Mouse (Mus musculus) frontal cortex, postnatal 14 days (tissue): Measurements from ENCODE around the gene Clasrp.

Source experiments
- DNase-seq, 2 experiments: peaks; one replicate each; pipeline ENCODE4 v3.0.0; 2022; ENCODE audit warnings: low spot score in 2 of 2

Clasrp gene

GRCm38 (mm10) chr7:19563884-19564283 lies 40.4 kb downstream of the Clasrp start:
- DNase-seq, result no peak

DNA sequence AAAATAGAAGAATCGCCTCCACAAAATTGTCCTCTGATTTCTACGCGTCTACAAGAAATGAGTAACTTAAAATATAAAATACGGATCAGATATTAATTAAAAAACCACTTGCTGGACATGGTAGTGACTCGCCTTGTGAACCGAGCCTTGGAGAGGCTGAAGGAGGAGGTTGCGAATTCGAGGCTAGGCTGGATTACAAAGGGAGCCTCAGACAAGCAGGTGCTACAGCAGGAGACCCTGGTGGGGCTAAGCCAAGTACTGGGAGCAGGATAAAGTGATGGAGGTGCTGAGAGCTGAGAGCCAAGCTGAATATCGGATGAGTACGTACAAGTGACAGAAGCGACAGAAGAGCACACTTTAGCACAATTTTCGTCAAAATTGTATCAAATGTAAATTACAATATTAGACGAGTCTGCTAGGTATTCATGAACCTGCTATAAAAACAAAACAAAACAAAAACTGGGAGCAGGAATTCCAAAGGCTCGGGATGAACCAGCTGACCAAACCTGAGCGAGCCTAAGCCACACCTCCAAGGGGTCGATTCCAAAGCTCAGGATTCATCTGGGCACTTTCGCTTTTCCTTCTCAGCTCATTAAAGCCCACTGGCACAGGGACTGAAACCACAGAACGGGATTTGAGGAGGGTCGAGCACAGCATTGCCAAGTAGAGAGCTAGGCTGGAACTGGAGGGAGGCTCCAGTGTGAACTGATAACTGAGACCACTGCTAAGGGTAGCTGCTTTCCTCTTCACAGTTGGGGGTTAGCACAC lies 41.5 kb downstream of the Clasrp start, which contains the start of gene Ppp1r37:
Ppp1r37 (minus strand) TSS at position 434 of the 768 bp plus-strand sequence.
- no peak for DNase-seq

DNA sequence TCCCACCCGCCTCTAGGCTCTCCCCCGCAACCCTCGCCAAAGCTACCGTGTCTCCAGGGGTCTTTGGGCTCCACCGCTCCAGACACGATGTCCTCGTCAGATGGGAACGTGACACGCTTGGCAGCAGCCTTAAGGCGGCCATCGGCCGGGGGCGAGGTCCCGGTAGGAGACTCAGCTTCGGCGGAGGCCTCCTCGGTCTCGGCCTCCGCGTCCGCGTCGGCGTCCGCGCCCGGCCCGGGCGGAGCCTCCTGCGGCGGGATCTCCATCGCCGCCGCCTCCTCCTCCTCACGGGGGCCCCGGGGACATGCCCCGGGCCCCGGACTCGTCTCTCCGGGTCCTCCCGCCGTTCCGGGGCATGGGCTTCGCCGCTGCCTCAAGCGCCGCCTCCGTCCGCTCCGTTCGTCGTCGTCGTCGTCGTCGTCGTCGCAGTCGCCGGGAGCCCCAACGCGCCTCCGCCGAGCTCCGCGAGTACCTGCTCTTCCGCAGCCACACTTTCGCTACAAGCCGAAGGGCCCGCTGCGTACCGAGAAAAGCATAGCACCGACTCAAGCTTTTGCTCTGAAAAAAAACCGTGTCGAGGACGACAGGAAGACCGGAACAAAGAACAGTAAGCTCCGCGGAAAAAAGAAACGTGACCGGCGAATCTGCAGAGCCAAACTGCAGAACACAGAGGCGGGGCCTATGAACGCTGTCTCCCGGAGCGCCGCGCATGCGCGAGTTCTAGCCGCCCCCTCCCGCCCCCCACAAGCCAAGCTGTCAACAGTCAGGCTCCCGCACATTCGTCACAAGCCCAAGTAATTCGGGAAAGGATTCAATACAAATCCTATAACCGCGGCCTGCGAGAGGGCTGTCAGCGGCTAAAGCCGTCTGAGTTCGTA lies 42.3 kb downstream of the Clasrp start:
- DNase-seq, result peak; percentile 81

DNA sequence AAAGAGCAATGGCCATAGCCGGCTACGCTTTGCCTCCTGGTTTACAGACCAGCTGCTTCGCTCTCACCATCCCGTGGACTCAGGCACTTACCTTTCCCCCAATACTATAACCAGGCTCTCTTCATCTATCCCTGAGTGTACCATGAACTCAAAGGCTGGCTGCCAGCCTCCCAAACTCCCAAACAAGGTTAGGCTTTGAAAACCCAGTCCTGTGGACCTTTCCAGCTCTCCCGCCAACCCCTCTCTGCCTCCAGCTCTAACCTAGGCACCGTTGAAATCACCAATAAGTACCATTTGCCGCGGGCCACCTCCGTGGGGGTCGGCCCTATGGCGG lies 42.9 kb downstream of the Clasrp start:
- no peak for DNase-seq

GRCm38 (mm10) chr7:19560491-19561260 lies 43.6 kb downstream of the Clasrp start:
- DNase-seq, result no peak

DNA sequence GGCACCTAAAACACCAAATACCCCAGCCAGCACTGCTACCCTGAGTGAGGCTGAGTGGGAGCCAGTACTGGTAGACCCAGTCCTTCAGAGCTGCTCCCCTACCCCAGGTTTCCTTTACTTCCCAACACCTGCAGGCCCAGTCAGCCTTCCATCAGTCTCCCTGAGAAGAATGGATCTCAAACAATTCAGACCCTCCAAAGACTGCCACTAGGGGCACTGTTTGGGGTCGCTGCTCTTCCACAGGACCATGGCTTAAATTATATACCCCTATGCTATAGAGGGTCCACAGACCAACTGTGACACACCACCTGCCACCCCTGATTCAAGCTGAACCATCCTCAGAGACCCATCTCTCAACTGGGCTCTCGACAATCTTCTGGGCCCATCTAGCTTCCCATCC lies 45.3 kb downstream of the Clasrp start:
- DNase-seq, result no peak

- DNase-seq, result no peak
Observed at GRCm38 (mm10) chr7:19557982-19558900, 46.0 kb downstream of the Clasrp start.

GRCm38 (mm10) chr7:19557086-19557485 lies 47.2 kb downstream of the Clasrp start:
- no peak for DNase-seq

DNA sequence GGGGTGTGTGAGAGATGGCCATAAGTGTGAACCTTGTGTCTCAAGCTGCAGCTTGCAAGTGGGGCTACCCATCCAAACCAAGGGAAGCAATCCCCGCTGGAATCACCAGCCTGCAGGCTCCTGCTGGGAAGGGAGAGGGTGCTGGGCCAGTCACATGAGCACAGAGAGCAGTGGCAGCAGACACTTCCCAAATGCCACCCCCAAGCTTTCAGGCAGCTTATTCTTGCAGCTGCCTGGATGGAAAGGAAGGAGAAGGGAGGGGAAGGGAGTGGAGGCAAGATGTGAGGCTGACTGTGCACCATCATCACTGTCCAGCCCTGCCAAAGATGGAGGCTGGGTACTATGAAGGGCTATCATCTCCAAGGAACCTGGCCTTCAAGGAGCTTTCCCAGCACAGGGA lies 50.1 kb downstream of the Clasrp start:
- DNase-seq, result peak in 1 of 2 experiments; percentile 53

- DNase-seq, result no peak
Observed at GRCm38 (mm10) chr7:19552443-19552842, 51.8 kb downstream of the Clasrp start.

DNA sequence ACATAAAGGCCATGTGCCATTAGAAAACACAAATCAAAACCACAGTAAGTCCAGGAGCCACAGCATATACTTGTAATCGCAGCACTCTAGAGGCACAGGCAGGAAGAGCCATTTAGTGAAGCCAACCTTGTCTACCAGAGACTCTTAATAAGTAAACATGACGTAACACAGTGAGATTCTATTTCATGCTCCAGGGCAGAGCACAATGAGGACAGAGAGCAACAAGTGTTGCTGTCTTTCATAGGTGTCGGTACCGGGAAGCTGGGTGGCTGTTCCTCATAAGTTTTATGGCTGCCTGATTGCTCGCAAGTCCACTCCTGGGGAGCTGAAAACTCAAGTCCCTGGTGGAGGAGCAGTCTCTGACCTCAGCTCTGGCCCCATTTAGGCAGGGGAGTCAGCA lies 52.7 kb downstream of the Clasrp start:
- no peak for DNase-seq

DNA sequence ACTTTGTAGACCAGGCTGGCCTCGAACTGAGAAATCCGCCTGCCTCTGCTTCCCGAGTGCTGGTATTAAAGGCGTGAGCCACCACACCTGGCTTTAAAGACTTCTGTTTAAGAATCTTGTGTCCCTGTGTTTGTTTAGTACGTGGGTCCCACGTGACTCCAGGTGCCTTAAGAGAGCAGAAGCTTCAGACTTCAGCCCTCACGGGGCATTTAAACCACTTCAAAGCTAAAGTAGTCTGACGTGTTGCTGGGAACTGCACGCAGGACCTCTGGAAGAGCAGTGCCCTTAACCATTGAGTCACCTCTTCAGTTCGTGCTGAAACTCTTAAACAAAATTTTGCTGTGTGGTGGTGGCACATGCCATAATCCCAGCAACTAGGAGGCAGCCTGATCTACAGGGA lies 54.9 kb downstream of the Clasrp start:
- DNase-seq, result no peak

- no peak for DNase-seq
Observed at GRCm38 (mm10) chr7:19547344-19547969, 56.8 kb downstream of the Clasrp start.

GRCm38 (mm10) chr7:19546007-19546406 lies 58.3 kb downstream of the Clasrp start:
- DNase-seq, result no peak

GRCm38 (mm10) chr7:19543584-19543983 lies 60.7 kb downstream of the Clasrp start:
- DNase-seq, result no peak

DNA sequence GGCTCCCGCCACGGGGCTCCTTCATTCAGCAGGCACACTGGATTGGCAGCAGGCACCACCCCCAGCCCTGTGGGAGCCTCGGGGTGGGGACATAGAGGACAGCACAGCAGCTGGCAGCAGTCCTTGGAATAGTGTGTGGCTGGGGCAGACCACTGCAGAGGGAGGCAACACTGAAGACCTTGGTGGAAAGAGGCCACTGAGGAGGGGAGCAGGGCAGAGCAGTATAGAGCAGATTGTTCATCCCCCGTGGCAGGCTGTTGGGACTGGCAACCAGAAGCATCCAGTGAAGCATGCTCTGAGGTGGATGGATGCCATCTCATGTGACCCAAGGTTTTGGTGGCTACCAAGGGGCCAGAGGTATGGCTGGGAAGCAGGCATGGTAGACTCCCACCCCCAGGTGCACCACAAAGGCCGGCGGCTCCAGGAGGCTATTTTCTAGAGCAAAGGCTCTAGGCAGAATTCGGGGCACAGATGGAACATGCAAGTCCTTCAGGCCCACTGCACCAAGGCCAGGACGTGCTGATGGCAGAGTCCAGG lies 62.1 kb downstream of the Clasrp start:
- no peak for DNase-seq

- no peak for DNase-seq
Observed at GRCm38 (mm10) chr7:19541681-19542154, 62.6 kb downstream of the Clasrp start.

DNA sequence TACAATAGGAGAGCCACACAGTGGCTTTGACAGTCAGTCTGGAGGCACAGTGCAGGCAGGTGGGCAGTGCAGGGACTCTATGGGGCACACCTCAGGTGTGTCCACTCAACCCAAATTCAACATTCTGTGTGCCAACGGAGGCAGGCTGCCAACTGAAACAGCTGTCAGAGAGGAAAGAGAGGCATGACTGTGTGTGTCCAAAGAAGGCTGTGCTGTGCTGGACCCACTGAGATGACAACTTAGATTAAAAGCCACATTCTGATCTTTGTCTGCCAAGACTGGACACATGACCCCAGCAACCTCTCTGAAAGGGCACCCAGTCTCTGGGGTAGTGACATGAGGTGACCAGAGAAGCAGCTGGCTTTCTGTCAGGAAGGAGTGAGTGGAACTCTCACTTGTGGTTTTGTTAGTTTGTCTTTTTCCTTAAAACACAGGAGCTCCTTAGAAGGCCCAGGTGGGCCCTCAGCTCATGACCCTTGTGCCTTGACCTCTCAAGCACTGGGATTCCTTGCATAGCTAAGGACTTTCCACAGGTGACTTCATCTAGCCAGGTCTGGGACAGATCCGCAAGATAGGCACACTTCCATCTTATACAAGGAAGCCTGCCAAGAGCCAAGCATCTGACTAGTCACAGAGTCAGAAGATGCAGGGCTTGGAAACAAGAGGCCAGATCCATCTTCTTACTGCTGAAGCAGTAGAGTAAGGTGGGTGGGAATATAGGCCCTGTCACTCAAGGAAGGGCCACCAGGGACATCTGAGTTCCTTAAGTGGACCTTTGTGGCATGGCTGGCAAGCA lies 63.3 kb downstream of the Clasrp start:
- no peak for DNase-seq

DNA sequence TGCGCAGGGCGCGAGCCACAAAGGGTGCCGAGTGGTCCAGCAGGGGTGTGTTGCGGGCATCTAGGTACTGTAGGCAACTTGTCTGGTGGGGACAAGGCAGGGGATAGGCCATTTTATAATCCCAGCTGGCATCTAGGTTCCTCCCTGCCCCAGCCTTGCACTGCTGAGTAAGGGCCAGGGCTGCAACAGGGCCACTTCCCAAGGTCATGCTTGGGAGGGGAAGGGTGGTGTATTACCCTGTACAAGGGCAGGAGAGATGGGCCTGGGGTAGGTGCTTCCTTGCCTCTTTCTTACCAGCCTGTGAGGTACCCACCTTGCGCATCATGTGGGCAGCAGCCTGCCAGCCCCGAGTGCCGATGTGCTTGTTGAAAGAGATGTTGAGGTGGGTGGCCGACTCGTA lies 69.6 kb downstream of the Clasrp start:
- no peak for DNase-seq
